Mouse (Mus musculus): ENCODE data around the gene Clnk. TPM values are rescaled to one million over a fixed set of nuclear protein-coding genes. Genes with fewer than 3 reads are reported as not detected.

The Clnk gene
- polyA plus RNA-seq, 1 experiment from 2014 or later, result not detected

GRCm38 (mm10) chr5:38787851-38788520, 88.6 kb downstream of the Clnk start:
- H3K27me3 ChIP-seq (replicated peaks), result no peaks in the 10 kb centered on the region
- no peak overlapping the region for H3K27ac ChIP-seq
- H3K9me3 ChIP-seq (replicated peaks), result no peaks in the 10 kb centered on the region
- H3K9ac ChIP-seq, result no peak overlapping the region
- H3K4me1 ChIP-seq, result no peaks in the 10 kb centered on the region
- 41% methylated on average over 15 of the region's 15 CpGs for WGBS (ENCODE audit: insufficient replicate concordance)
- no peaks in the 10 kb centered on the region for H3K36me3 ChIP-seq
- no peak for ATAC-seq
- no peak overlapping the region for H3K4me3 ChIP-seq
- H3K4me2 ChIP-seq, result no peak overlapping the region

GRCm38 (mm10) chr5:38786126-38786525, 90.5 kb downstream of the Clnk start:
- no peaks in the 10 kb centered on the region for H3K9me3 ChIP-seq (replicated peaks)
- no peak overlapping the region for H3K27ac ChIP-seq
- no peak for ATAC-seq
- no peak overlapping the region for H3K9ac ChIP-seq
- no peaks in the 10 kb centered on the region for H3K36me3 ChIP-seq
- H3K4me2 ChIP-seq, result no peak overlapping the region
- no peak overlapping the region for H3K4me3 ChIP-seq
- WGBS (ENCODE audit: insufficient replicate concordance), result 83% methylated on average over 15 of the region's 15 CpGs
- H3K27me3 ChIP-seq (replicated peaks), result no peaks in the 10 kb centered on the region
- H3K4me1 ChIP-seq, result no peaks in the 10 kb centered on the region

GRCm38 (mm10) chr5:38785686-38786085, 90.9 kb downstream of the Clnk start:
- H3K27me3 ChIP-seq (replicated peaks), result no peaks in the 10 kb centered on the region
- 73% methylated on average over 8 of the region's 8 CpGs for WGBS (ENCODE audit: insufficient replicate concordance)
- H3K9ac ChIP-seq, result no peak overlapping the region
- H3K36me3 ChIP-seq, result no peaks in the 10 kb centered on the region
- ATAC-seq, result no peak
- H3K9me3 ChIP-seq (replicated peaks), result no peaks in the 10 kb centered on the region
- no peak overlapping the region for H3K27ac ChIP-seq
- no peak overlapping the region for H3K4me2 ChIP-seq
- no peak overlapping the region for H3K4me3 ChIP-seq
- no peaks in the 10 kb centered on the region for H3K4me1 ChIP-seq

- H3K27me3 ChIP-seq (replicated peaks), result no peaks in the 10 kb centered on the region
- no peak overlapping the region for H3K4me3 ChIP-seq
- ATAC-seq, result no peak
- H3K9me3 ChIP-seq (replicated peaks), result no peaks in the 10 kb centered on the region
- no peak overlapping the region for H3K4me2 ChIP-seq
- H3K9ac ChIP-seq, result no peak overlapping the region
- 27% methylated on average over 4 of the region's 4 CpGs for WGBS (ENCODE audit: insufficient replicate concordance)
- H3K4me1 ChIP-seq, result no peaks in the 10 kb centered on the region
- H3K36me3 ChIP-seq, result no peaks in the 10 kb centered on the region
- no peak overlapping the region for H3K27ac ChIP-seq
Measured at GRCm38 (mm10) chr5:38781813-38782212, 94.8 kb downstream of the Clnk start.

GRCm38 (mm10) chr5:38780631-38781030, 96.0 kb downstream of the Clnk start:
- Histone ChIP-seq H3K9ac (no peak overlapping the region), H3K36me3 (no peaks in the 10 kb centered on the region), H3K4me3 (no peak overlapping the region), H3K27ac (no peak overlapping the region), H3K4me1 (no peaks in the 10 kb centered on the region), H3K9me3 (replicated peaks) (no peaks in the 10 kb centered on the region), H3K4me2 (no peak overlapping the region), H3K27me3 (replicated peaks) (no peaks in the 10 kb centered on the region)
- WGBS (ENCODE audit: insufficient replicate concordance), result 66% methylated on average over 8 of the region's 8 CpGs
- ATAC-seq, result no peak

- Histone ChIP-seq H3K4me3 (no peak overlapping the region), H3K27ac (no peak overlapping the region), H3K9me3 (replicated peaks) (no peaks in the 10 kb centered on the region), H3K4me2 (no peak overlapping the region), H3K27me3 (replicated peaks) (no peaks in the 10 kb centered on the region), H3K4me1 (no peaks in the 10 kb centered on the region), H3K9ac (no peak overlapping the region), H3K36me3 (no peaks in the 10 kb centered on the region)
- no peak for ATAC-seq
- WGBS (ENCODE audit: insufficient replicate concordance), result 46% methylated on average over 3 of the region's 3 CpGs
Measured at GRCm38 (mm10) chr5:38780045-38780444, 96.6 kb downstream of the Clnk start.

- WGBS (ENCODE audit: insufficient replicate concordance), result 62% methylated on average over 10 of the region's 10 CpGs
- Histone ChIP-seq H3K27me3 (replicated peaks) (no peaks in the 10 kb centered on the region), H3K9me3 (replicated peaks) (no peaks in the 10 kb centered on the region), H3K4me3 (no peak overlapping the region), H3K27ac (no peak overlapping the region), H3K36me3 (no peaks in the 10 kb centered on the region), H3K9ac (no peak overlapping the region), H3K4me1 (no peaks in the 10 kb centered on the region), H3K4me2 (no peak overlapping the region)
- no peak for ATAC-seq
Measured at GRCm38 (mm10) chr5:38775500-38775899, 101.1 kb downstream of the Clnk start.

- no peaks in the 10 kb centered on the region for H3K27me3 ChIP-seq (replicated peaks)
- no peak overlapping the region for H3K27ac ChIP-seq
- no peak overlapping the region for H3K4me2 ChIP-seq
- no peaks in the 10 kb centered on the region for H3K4me1 ChIP-seq
- ATAC-seq, result no peak
- no peaks in the 10 kb centered on the region for H3K9me3 ChIP-seq (replicated peaks)
- no peak overlapping the region for H3K4me3 ChIP-seq
- 10% methylated on average over 3 of the region's 3 CpGs for WGBS (ENCODE audit: insufficient replicate concordance)
- no peaks in the 10 kb centered on the region for H3K36me3 ChIP-seq
- H3K9ac ChIP-seq, result no peak overlapping the region
Measured at GRCm38 (mm10) chr5:38754950-38755349, 121.7 kb downstream of the Clnk start.

- Histone ChIP-seq H3K4me3 (no peak overlapping the region), H3K9me3 (replicated peaks) (no peaks in the 10 kb centered on the region), H3K9ac (no peak overlapping the region), H3K4me2 (no peak overlapping the region), H3K4me1 (no peaks in the 10 kb centered on the region), H3K36me3 (no peaks in the 10 kb centered on the region), H3K27ac (no peak overlapping the region), H3K27me3 (replicated peaks) (no peaks in the 10 kb centered on the region)
- ATAC-seq, result no peak
- 8% methylated on average over 4 of the region's 4 CpGs for WGBS (ENCODE audit: insufficient replicate concordance)
Measured at GRCm38 (mm10) chr5:38752749-38753148, 123.9 kb downstream of the Clnk start.

GRCm38 (mm10) chr5:38708940-38709581, 167.6 kb downstream of the Clnk start:
- H3K9ac ChIP-seq, result no peak overlapping the region
- no peak overlapping the region for H3K27ac ChIP-seq
- no peaks in the 10 kb centered on the region for H3K27me3 ChIP-seq (replicated peaks)
- no peaks in the 10 kb centered on the region for H3K4me1 ChIP-seq
- no peak overlapping the region for H3K4me3 ChIP-seq
- H3K36me3 ChIP-seq, result no peaks in the 10 kb centered on the region
- H3K9me3 ChIP-seq (replicated peaks), result no peaks in the 10 kb centered on the region
- WGBS (ENCODE audit: insufficient replicate concordance), result 53% methylated on average over 11 of the region's 11 CpGs
- no peak for ATAC-seq
- H3K4me2 ChIP-seq, result no peak overlapping the region

- Histone ChIP-seq H3K27me3 (replicated peaks) (no peaks in the 10 kb centered on the region), H3K9ac (no peak overlapping the region), H3K9me3 (replicated peaks) (no peaks in the 10 kb centered on the region), H3K36me3 (no peaks in the 10 kb centered on the region), H3K4me1 (no peaks in the 10 kb centered on the region), H3K27ac (no peak overlapping the region), H3K4me2 (no peak overlapping the region), H3K4me3 (no peak overlapping the region)
- no peak for ATAC-seq
- WGBS (ENCODE audit: insufficient replicate concordance), result 64% methylated on average over 7 of the region's 7 CpGs
Measured at GRCm38 (mm10) chr5:38707364-38708075, 169.1 kb downstream of the Clnk start.

GRCm38 (mm10) chr5:38702941-38703340, 173.7 kb downstream of the Clnk start:
- Histone ChIP-seq H3K9me3 (replicated peaks) (no peaks in the 10 kb centered on the region), H3K27me3 (replicated peaks) (no peaks in the 10 kb centered on the region), H3K4me3 (no peak overlapping the region), H3K4me2 (no peak overlapping the region), H3K36me3 (no peaks in the 10 kb centered on the region), H3K27ac (no peak overlapping the region), H3K9ac (no peak overlapping the region), H3K4me1 (no peaks in the 10 kb centered on the region)
- WGBS (ENCODE audit: insufficient replicate concordance), result 81% methylated on average over 6 of the region's 6 CpGs
- no peak for ATAC-seq
